Mouse (Mus musculus): ENCODE measurements around the gene Tmem50b.
A peak's percentile ranks its signal among the peaks of the same experiment; 100 is the strongest.
"Not testable (repeated sequence)": the region's sequence is repeated elsewhere in the genome, so short reads cannot be mapped to it uniquely, and the experiment has no call there.

The Tmem50b gene

DNA sequence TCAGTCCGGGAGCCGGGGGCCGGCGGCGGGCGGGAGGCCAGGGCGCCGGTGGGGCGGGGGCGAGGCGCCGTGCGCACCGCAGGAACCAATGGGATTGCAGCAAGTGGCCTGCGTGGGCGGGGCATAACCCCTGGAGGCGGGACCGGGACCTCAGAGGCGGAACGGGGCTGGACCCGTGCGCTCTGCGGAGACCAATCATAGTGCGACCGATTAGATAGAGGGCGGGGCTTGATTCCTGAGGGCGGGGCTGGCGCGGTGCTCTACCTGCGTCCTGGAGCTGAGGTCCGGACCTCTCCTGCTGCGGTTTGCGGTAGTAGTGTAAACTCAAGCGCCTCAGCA is at the start of gene Tmem50b:
TSS of gene Tmem50b (minus strand) at position 129 of the 339 bp plus-strand sequence.
- peak; percentile 92 for DNase-seq (ENCODE audit: low read depth, low spot score)

DNA sequence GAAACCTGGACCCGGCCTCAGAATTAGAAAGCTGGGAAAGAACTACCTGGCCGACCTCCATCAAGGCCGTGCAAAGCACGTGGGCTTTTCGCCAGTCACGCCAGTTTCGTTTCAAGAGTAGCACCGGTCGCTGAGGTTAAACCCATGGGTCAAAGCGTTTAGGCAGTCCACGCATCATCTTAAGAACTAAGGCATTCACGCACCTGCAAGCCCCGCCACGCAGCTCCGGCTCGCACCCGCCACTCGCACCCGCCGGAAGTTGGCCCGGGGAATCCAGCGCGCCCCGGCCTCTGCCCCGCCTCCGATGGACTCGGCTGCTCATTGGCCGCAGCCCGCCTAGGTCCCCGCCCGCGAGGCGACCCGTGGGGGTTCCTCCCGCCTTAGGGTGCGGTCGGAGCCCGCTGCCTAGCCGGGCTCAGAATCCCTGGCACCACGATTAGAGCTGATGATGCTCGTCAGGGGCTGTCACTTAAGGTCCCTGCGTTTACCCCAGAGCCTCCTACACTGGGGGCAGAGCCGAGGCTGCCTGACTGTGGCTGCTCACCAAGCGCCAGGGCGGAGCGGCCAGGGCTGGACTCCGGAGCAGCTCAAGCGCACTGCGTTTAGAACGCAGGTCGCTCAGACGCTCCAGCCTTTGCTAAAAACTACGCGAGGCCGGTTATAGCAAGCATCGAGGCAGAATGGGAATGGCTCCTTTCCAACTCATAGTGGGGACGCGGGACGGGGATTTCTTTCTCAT is 49.2 kb upstream of the Tmem50b start, which contains the start of gene Gart:
TSS of gene Gart (minus strand) at position 272 of the 739 bp plus-strand sequence.
- peak; percentile 72 for DNase-seq (ENCODE audit: low read depth, low spot score)

DNA sequence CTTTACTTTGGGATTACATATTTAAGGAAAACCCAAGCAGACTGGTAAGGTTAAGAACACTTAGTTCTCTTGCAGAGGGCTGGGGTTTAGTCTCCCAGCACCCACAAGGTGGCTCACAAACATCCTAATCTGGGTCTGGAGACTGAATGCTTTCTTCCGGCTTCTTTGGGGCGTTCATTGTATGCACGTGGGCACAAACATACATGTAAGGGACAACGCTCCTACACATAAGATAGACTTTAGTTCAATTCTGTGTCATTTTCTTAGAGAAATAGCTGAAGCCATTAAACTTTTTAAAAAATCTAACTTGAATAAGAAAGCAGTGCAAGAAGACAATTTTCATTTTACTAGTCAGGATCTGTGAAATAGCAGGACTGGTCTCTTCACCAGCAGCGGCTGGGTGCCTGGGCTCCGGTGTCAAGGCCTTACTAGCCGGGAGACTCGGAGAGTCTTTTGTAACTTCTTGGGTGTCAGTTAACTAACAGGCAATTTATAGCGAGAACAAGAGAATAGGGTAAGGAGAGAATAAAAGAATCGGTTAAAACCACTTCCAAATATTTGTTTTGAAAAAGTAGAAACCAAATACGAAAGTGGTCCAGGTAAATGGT is 48.5 kb upstream of the Tmem50b start:
- DNase-seq (ENCODE audit: low read depth, low spot score): no peak

DNA sequence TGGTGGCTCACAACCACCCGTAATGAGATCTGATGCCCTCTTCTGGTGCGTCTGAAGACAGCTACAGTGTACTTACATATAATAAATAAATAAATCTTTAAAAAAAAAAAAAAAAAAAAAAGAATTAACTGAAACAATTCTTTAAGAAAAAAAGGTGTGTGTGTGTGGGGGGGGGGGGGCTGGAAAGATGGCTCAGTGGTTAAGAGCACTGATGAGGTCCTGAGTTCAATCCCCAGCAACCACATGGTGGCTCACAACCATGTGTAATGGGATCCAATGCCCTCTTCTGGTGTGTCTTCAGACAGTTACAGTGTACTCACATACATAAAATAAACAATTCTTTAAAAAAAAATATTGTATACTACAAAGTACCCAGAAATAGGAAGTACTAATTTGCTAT is 47.8 kb upstream of the Tmem50b start:
- not testable (repeated sequence) for DNase-seq (ENCODE audit: low read depth, low spot score)

DNA sequence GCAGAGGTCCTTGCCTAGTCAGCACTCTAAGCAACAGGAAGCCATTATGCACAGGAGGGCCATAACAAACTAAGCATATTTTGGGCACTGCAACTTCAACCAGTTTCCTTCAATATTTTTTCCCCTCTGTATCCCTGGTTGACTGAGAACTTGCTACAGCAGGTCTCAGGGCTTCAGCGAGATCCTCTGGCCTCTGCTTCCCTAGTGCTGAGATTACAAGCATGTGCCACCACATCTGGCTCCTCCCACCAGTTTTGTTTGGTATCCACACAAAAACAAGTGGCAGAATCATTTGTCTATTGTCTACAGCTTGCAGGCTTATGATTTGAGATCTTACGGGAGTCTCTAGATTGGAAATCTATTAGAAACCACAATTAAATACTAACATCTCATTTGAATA is 47.3 kb upstream of the Tmem50b start:
- DNase-seq (ENCODE audit: low read depth, low spot score): no peak

DNA sequence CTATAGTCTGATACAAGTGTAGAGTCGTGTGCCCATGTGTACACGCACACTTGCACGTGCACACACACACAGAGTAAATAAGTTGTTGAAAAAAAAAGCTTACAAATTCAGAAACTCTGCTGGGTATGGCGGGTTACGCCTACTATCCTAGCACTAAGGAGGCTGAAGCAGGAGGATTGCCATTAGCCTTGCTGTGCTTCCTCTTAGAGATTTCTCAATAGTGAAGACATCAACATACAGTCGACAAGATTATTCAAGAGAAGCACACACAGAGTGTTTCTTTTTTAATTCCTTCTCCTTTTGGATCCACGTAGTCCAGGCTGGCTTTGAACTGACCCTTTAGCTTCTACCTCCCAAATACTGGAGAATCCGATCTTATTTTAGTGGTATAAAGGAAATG is 42.6 kb upstream of the Tmem50b start:
- no peak for DNase-seq (ENCODE audit: low read depth, low spot score)

DNA sequence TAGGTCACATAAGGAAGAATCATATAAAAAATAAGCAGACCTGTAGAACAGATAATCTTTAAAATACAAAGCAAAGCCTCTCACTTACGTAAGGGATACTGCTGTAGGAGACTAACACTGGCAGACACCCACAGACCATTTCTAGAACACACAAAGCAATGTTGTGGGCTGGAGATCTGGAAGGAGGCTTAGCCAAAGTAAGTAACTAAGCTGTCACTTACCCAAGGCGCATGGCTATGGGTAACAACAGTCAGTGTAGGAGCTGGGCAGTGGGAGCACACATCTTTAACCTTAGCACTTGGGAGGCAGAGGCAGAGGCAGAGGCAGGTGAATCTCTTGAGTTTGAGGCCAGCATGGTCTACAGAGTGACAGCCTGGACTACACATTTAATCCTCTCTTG is 42.0 kb upstream of the Tmem50b start:
- DNase-seq (ENCODE audit: low read depth, low spot score): no peak

DNA sequence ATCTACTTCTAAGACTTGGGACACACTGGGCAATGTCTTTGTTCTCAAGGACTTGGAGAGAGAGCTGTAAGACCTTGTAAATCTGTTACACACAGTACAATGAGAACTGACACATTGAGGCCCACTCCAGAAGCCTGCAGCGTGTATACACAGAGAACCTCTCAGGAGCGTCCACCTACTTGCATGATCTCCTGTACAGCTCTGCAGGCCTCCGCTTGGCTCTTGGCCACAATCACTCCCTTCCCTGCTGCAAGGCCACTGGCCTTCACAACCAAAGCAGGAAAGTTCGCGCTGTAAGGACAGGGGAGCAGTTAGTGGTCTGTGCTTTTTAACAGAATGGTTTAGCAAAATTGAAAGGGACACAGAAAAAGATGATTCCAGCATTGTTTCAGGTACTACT is 41.6 kb upstream of the Tmem50b start:
- no peak for DNase-seq (ENCODE audit: low read depth, low spot score)

DNA sequence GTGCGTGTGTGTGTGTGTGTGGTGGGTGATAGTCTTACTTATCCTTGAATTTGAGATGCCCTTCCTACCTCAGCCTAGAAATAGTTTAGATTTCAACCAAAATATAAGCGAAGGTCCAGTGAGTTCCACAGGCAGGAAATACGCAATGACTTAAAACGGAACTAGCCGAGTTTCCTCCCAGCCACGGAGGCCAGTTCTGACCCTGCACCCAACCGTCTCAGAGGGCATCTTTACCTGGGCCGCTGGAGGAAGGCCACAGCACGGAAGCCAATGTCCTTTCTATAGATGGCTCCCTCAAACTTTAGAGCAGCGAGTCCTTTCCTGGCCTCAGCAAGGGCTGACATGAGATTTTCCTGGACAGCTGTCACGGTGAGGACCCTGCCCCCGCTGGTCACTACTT is 36.0 kb upstream of the Tmem50b start:
- DNase-seq (ENCODE audit: low read depth, low spot score): no peak

DNA sequence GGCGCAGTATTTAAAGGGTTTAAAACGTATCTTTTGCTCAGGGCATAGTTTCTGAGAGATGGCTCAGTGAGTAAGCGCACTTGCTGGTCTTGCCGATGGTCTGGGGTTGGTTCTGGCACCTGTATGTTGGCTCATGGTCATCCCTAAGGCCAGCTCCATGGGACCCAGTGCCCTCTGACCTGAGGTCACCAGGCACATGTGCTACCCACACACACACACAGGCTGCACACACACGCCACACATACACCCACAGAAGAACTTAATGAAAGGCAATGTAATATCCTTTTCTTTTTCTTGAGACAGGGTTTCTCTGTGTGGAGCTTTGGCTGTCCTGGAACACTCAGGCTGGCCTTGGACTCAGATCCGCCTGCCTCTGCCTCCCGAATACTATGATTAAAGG is 35.3 kb upstream of the Tmem50b start:
- no peak for DNase-seq (ENCODE audit: low read depth, low spot score)

DNA sequence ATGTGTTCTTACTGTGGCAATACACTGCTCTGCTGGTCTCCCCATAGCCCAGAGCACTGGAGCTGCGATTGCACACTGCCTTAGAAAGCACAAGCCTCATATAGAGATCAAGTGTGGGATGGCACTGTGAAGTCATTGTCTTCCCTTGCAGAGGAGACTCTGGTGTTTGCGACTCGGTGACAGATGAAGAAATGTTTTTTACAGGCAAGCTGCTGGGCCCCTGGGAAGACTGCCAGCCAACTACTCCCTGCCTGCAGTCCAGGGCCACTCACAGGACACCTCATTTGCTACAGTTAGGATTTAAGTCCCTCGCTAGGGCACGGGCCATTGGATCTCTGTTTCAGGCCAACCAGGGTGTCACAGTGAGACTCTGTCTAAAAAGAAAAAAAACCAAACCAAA is 34.8 kb upstream of the Tmem50b start:
- DNase-seq (ENCODE audit: low read depth, low spot score): no peak

DNA sequence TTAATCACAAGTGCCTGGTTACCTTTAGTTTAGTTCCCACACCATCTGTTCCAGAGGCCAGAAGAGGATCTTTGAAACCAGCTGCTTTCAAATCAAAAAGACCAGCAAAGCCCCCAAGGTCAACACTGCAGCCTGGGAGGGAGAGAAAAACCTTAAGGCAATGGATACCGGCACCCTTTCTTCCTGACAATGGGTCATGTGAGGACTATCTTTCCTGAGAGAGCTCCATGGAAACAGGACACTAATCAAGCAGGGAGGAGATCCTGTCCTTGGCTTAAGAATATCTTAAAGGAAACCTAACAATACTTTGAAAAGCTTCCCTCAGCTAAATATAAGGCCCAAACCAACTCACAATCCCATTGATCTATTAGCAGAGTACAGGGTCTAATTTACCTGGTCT is 33.0 kb upstream of the Tmem50b start:
- no peak for DNase-seq (ENCODE audit: low read depth, low spot score)

DNA sequence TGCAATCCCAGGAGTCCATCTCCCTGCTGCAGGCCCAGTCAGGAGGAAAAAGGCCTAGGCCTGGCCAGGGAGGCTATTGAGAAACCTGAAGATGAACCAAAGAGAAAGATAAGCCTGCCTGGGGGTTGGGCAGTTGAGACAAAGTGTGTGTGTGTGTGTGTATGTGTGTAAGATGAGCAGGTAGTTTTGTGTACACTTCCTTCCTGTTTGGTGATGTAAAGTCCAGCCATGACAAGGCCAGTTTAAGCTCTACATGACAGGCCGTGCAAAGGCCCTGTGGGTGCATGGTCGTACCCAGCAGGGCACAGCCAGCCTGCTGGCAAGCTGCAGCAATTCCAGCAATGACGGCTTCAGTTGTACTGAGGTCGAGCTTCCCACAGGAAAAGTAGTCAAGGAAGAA is 32.1 kb upstream of the Tmem50b start:
- DNase-seq (ENCODE audit: low read depth, low spot score): no peak

DNA sequence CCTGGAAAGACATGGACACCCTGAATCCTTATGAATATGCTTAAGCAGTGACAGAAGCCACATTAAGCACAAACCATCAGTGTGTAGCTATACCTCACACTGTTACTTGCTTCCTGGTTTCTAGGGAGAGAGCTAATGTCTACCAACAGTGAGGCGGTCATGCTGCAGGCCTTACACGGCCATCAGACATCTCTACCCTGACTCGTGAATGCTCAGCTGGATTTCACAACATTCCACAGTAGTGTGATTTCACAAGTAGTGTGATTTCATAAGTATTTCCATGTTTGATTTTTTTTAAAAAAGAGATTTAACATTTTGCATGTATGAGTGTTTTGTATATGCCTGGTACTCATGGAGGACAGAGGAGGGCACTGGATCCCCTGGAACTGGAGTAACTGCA is 31.1 kb upstream of the Tmem50b start:
- DNase-seq (ENCODE audit: low read depth, low spot score): no peak

DNA sequence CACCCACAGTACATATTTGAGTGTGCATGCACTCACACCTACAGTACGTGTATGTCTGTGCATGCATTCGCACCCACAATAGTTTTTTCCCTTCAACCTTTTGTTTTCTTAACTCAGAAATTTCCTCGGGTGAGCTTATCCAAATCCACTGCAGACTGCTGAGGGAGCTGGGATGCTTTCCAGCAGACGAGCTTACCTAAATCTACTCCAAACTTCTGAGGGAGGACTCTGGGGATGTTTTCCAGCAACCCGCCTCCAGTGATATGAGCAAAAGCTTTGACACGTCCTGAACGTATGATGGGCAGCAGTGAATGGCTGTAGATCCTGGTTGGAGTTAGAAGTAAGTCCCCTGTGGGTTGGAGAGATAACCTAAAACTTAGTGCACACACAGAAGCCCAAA is 30.2 kb upstream of the Tmem50b start:
- DNase-seq (ENCODE audit: low read depth, low spot score): no peak

DNA sequence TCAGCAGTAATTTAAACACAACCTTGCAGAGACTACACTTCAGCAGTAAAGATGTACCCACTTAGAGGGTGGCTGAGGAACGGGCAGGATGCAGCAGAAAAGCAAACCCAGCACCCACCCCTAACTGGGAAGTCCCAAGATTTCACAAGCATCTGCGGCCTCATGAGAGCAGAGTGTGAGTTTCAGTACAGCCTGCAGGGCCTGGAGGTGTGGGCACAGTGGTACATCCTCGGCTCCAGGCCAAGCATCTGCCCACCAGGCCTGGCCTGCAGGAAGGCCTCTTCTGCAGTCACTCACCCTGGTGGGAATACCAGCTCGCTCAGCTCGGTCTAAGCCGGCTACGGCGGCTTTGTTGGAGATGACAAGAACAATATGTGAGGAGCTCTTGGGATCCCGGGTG is 25.5 kb upstream of the Tmem50b start:
- no peak for DNase-seq (ENCODE audit: low read depth, low spot score)

DNA sequence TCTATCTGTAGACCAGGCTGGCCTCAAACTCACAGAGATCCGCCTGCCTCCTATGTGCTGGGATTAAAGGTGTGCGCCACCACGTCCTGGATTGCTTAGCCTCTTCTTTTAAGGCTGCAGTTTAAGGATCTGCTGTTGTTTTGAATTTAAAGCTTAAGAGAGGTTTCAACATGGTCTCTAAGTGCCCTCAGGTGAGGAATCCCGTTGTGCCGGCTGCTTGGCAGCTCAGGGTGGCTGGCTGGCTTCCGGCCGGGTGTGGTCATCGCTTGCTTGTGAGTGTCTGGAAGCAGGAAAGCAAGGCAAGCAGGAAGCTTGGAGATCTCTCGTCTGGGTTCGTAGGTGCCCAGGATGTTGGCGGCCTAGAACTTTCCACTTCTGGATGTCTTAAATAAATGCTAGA is 23.4 kb upstream of the Tmem50b start:
- no peak for DNase-seq (ENCODE audit: low read depth, low spot score)

DNA sequence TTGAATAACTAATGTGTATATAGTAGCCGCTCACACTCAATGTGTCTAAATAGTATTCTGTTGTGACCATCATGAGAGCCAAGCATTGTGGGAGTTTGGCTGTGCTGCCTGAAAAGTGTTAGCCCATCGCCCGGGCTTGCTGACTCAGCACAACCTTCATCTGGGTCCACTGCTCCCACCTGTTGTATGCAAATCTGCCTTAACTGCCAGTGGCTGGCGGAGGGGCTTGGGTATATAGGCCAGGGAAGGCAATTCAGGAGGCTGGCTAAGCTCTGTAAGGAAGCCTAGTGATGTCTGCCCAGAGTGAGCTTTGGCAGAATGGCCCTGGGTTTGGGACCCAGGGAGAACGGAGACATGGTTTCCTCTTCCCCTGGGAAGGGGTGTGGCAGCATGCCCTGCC is 22.6 kb upstream of the Tmem50b start:
- no peak for DNase-seq (ENCODE audit: low read depth, low spot score)

DNA sequence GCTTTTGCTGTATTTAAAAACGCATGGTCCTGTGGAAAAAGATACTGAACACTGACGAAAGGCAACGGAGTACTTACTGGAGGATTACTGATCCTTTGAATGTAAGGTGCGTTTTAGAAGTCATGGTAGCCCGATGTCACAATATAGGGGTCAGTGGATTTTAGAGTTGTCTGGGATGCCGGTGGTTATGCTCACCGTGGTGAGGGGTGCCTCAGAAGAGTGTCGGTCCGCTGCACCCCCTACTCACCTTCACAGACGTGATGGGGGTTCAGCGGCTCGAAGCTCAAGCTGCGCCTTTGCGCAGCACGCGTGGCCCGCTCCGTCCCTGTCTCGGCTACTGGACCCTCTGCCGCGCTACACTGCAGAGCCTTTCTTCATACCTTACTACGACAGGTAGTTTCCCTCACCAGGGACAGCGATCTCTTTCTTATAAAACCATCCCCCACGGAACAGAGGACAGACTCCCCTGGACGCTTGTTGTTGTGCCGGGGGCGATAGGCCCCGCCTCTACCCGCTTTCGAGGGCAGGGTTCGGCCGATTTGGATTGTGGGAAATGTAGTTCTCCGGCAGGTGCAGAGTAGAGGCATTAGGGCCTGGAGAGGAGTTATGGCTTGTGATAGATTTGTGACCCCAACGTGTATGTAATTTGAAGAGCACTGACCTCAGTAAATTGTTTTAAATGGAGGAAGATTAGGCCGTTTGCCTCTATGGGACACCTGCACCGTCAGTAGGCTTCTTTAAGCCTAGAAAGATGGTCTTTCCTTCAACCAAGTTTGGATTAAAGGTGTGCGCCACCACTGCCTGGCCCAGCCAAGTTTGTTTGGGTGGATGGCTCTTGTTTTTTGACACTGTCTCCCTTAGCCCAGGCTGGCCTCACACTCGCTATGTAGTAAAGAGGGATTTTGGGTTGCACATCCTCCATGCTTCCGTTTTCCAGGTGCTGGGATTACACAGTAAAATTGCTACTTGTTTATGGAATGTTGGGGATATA is 21.2 kb upstream of the Tmem50b start, which contains the start of gene Dnajc28:
TSS of gene Dnajc28 (minus strand) at position 516 of the 991 bp plus-strand sequence.
- peak; percentile 49 for DNase-seq (ENCODE audit: low read depth, low spot score)

DNA sequence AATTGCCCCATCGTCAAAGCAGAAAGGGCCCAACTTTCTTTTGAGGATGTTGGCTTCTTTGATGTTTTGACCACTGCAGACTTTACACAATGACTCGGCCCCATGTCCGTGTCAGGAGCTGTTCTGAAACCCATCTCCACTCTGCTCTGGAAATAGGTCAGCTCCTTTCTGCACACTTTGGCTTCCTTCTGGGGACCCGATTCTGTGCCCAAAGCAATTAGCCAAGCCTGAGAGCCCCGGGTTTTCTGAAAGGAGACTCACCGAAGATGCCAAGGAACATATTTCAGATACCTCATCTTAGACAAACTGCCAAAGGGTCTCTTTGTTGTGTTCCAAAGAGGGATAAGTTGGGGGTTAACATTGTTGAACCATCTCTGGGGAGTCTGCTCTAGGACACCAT is 17.0 kb upstream of the Tmem50b start:
- DNase-seq (ENCODE audit: low read depth, low spot score): no peak

DNA sequence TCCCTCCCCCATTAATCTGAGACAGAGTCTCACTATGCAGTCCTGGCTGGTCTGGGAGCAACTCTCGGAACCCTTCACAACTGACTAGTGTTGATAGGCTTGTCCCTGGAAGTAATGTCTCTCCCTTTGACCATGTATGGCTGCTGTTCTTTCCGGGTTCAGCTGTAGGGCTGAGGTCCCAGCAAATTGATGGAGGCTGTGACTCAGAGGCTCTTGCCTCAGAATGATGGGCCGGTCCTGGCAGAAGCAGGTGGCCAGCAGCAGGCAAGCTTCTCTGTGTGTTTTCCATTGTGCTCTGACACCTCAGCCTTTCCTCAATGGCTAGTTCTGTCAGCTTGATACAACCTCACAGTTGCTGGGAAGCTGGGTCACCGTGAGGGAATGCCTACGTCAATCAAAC is 14.9 kb upstream of the Tmem50b start:
- DNase-seq (ENCODE audit: low read depth, low spot score): no peak

DNA sequence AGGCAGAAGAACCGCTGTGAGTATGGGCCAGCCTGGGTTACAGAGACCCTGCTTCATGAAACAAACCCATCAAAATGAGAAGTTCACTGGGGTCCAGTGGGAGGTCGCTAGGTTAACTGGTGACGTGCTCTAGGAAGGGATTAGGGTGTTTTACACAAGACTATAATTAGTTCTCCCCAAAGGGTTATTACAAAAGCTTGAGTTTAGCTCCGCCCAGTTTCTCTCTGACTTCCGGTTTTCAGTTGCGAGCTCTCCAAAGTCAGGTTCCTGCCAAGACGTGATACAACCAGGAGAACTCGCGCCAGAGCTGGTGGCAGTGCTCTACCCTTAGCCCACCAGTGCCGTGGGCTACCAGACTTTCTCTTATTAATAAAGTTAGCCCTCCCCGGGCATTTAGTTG is 13.6 kb upstream of the Tmem50b start:
- DNase-seq (ENCODE audit: low read depth, low spot score): no peak

Data from brain, embryonic 18.5 days (tissue).